Mouse (Mus musculus) heart, postnatal 36 days (tissue): ENCODE data around the gene Mettl26. TPM values are rescaled to one million over a fixed set of nuclear protein-coding genes. Genes with fewer than 3 reads are reported as not detected.

ENCODE experiments used
- DNase-seq, 2 experiments: peaks; one replicate each; pipeline ENCODE4 v3.0.0; 2021 to 2022
- intact Hi-C: fragments of 180-260 bp; cut with DNase I; formaldehyde crosslinking; loops from one replicate; pipeline ENCODE4 v1.15.1; 2025
- total RNA-seq, 2 experiments: library from RNA; stranded (reverse); gene quantifications; 2 replicates each; pipeline ENCODE4 v1.2.3; 2021

Mettl26 gene
- total RNA-seq, 2 experiments from 2014 or later = 16.1 to 18.1 TPM

DNA sequence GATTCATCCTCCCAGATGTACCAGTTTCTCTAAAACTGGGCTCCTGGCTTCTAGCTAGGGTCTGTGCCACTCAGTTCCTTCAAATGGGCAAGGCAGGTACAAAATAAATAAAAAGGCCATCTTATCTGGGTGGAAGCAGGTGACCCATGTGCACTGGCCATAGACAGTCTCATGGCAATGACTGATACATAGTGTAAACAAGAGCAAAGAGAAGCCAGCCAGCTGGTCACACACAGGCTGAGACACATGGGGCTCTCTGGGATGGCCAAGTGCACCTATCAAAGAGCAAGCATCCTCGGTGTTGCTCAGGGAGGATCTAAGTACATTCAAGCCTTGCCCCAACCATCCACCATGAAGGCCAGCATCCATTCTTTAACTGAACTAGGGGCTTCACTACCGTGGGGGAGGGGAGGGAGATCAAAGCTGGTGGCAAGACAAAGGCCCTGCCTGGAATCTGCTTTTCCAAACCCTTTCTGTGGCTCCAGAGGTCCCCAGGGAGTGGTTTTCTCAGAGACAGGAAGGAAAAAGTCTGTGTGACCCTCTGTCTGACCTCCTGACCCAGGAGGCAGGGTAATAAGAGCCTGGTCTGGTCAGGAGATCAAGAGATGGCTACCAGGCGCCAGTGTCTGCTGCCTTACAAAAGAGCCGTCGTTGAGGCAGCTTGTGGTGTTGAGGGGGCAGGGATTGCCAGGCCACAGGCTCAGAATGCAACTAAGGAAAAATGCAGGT lies 6.2 kb downstream of the Mettl26 start:
- DNase-seq = no peak
- intact Hi-C loops = no loop called here

GRCm38 (mm10) chr17:25881691-25882090 lies 6.8 kb downstream of the Mettl26 start:
- intact Hi-C loops = no loop called here
- no peak for DNase-seq

GRCm38 (mm10) chr17:25882306-25882705 lies 7.4 kb downstream of the Mettl26 start:
- DNase-seq = no peak
- intact Hi-C loops = no loop called here

DNA sequence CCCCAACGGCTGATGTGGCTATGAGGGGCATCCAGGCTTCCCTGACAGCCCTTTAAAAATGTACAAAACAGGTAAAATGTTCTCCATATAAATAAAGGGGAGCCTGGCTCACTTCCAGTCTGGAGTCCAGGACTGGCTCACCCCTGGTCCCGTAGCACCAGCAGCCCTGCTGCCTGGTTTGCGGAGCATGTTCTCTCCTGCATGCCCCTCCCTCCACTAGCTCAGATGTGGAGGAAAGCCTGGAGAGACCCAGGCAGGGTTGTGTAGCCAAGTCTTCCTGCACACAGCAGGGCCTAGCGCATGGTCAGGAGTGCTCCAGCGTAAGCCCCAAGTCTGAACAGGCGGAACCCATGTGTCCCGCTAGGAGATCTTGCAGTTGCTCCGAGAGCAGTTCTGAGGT lies 8.4 kb downstream of the Mettl26 start:
- intact Hi-C loops = no loop called here
- no peak for DNase-seq

DNA sequence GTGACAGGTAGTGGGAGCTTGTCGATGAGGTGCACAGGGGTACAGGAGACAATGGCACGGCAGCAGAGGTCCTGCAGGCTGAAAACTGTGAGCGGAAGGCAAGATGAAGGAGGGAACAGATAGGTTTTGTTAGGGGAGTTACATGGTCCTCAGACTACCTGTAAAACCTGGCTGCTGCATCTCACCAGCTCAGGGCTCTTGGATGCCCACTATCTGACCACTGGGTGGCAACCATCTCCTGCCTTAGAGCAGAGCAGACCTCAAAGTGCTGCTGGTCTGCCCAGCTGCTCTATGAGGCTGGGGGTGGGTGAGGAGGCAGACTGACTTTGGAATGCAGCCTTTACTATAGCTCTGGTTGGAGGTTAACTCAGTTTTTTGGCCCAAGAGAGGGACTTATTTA lies 8.9 kb downstream of the Mettl26 start:
- DNase-seq = no peak
- intact Hi-C loops = no loop called here

GRCm38 (mm10) chr17:25885636-25886035 lies 10.8 kb downstream of the Mettl26 start:
- intact Hi-C loops = no loop called here
- no peak for DNase-seq

DNA sequence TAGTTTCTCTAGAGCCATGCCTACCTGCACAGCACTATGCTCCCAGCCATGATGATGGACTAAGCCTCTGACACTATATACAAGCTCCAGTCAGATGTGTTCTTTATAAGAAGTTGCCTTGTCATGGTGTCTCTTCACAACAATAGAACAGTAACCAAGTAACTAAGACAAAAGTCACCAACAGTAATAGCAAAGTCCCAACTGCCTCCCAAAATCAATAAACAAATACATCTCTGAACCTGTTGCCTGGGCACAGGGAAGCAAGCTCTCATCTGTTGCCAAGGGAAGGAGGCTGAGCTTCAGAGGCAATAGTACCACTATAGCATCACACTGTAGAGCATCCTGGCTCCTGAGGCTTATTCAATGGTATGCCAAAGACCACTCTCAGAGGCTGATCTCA lies 11.9 kb downstream of the Mettl26 start:
- intact Hi-C loops = no loop called here
- no peak for DNase-seq

DNA sequence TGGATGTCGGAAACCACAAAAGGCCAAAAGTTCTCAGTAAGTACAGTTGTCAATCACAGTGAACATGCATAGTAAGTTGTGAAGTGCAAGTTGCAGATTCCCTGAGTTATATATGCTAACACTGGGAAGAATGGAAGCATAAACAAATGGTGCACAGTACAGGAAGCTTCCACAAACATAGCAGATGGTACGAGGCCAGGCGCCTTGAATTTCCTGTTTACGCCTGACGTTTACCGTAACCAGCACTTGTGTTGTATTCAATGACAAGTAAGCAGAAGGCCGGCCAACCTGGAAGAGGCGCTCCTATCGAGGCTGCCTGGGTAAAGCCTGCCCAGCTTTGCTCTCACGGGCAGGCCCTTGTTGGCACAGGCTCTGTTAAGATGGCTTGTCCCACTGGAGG lies 12.6 kb downstream of the Mettl26 start:
- intact Hi-C loops = no loop called here
- no peak for DNase-seq

- DNase-seq = no peak
- intact Hi-C loops = no loop called here
These were observed 14.0 kb downstream of the Mettl26 start for GRCm38 (mm10) chr17:25888837-25889236.

DNA sequence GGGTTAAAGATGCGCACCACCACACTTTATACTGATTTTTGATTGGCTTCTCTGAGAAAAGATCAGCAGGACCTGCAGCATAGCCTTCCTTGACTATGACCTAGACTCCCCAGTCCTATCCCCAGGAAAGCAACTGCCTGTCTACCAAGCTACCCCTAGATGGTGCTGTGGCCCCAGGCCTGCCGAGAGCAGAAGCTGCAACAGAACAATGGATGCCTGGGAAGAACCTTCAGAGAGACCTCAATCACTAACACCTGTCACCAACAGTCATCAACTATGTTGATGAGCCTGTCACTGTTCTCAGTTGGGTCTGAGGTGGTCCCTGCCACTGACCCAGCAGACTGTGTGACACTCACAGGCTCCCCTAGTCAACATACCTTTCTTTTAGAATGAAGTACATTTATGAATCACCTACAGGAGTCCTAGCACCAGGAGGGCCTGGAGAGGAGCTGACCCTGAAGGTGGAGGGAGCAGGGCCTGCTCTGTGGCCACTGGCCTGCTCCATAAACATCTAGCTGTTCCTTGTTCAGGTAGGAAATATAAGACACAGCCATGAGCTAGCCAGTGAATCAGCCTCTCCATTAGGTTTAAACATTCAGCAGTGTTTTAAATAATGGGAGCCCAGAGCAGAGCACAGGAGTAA lies 19.2 kb downstream of the Mettl26 start:
- intact Hi-C loops = loop anchor here (1.0 to 5.0 kb wide), 4 partner anchors 47 to 198 kb away; partner anchors contain the start of genes Capn15 and Decr2

DNA sequence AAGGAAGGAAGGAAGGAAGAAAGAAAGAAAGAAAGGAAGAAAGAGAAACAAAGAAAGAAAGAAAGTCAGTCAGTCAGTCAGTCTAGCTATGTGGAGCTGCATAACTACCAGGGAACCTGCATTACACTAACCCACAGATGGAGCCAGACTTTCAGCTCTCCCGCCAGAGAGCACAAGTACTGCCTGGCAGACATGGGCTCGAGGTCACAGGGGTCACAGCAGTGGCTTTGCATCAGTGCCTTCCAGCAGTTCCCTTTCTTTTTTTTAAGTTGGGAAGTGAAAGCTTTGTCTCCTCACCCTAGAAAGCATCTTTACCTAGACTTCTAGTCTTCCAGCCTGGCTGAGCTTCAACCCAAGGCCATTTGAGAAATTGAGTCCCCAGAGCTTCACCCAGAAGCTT lies 20.5 kb downstream of the Mettl26 start:
- DNase-seq = no peak
- intact Hi-C loops = loop anchor here (2.0 kb wide), 2 partner anchors 45 to 89 kb away; partner anchors contain the start of gene Capn15

More for the DNA sequence above, 19.2 kb downstream of the Mettl26 start:
- DNase-seq = peak; percentile 68 to 71

DNA sequence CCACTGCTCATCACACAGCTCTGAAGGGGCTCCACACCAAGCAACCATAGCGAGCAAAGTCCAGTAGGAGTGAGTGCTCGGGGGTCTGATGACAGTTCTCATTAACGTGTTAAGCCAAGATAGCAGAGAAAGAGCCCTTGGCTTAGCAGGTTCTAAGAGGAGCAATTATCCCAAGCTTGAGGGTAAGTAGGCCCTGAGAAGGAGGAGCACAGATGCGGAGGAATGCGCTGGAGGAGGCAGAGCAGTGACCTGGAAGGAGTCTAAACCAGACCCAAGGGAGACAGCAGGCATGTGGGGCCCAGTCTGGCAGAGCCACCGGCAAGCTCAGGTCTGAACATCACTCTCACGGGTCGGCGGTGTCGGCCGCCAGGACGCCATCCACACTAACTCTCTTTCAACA lies 21.0 kb downstream of the Mettl26 start:
- intact Hi-C loops = loop anchor here (2.0 kb wide), 2 partner anchors 45 to 89 kb away; partner anchors contain the start of gene Capn15
- no peak for DNase-seq

DNA sequence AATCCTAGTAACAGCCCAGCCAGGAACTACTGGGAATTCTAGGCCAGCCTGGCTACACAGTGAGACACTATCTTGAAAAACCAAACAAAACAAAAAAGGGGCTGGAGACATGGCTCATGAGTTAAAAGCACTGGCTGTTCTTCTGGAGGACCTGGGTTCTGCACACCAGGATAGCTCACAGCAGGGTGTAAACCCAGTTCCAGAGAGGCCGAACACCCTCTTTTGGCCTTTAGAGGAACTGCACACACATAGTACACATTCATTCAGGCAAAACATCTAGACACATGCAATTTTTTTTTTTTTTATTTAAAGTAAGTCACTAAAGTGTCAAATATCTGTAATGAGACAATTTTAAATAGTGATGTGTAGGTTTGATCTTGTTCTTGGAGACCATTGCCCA lies 25.3 kb downstream of the Mettl26 start:
- DNase-seq = no peak
- intact Hi-C loops = no loop called here

GRCm38 (mm10) chr17:25903061-25903460 lies 28.2 kb downstream of the Mettl26 start:
- no peak for DNase-seq
- intact Hi-C loops = no loop called here

GRCm38 (mm10) chr17:25907640-25908039 lies 32.8 kb downstream of the Mettl26 start:
- intact Hi-C loops = no loop called here

DNA sequence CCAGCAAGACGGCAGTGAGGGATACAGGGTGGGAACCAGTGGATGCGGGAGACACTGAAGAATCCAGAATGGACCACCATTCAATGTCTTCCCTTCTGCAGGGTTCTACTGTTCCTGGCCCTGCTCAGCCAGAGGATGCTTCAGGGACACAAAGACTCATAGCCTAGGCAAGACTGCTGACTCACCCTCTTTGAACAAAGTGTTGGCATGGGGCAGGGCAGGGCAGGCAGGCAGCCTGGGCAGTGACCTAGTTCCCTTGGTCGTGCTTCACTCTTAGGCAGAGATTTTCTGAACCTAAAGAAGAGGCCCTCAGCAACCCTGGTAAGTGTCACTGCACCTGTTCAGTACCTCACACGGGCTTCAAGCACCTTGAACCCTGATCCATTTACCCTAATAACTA lies 36.9 kb downstream of the Mettl26 start:
- peak; percentile 20 to 33 for DNase-seq
- intact Hi-C loops = no loop called here

More at GRCm38 (mm10) chr17:25907640-25908039, 32.8 kb downstream of the Mettl26 start:
- DNase-seq = no peak

GRCm38 (mm10) chr17:25913186-25913876 lies 38.5 kb downstream of the Mettl26 start:
- intact Hi-C loops = no loop called here
- DNase-seq = peak in 1 of 2 experiments; percentile 19

- peak; percentile 15 to 25 for DNase-seq
- intact Hi-C loops = no loop called here
These were observed 39.0 kb downstream of the Mettl26 start for GRCm38 (mm10) chr17:25913877-25914275.

DNA sequence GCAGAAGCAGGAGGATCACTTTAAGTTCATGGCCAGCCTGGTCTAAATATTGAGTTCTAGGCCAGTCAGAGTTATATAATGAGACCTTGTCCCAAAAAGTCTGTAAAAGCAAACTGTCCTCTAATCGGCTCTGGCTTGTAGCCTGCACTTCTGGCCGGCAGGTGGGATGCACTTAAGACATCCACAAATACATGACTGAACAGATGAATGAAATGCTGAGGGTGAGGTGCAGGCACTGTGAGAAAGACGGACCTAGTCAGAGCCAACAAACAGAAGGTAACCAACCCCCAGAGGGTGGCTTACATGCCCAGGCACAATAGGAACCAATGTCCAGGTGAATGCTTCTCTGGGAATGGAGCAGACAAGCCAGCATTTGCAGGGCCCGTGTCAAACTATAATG lies 39.4 kb downstream of the Mettl26 start:
- DNase-seq = no peak
- intact Hi-C loops = no loop called here

GRCm38 (mm10) chr17:25916931-25917647 lies 42.2 kb downstream of the Mettl26 start:
- intact Hi-C loops = no loop called here
- DNase-seq = no peak
